In the genomic region with DNA sequence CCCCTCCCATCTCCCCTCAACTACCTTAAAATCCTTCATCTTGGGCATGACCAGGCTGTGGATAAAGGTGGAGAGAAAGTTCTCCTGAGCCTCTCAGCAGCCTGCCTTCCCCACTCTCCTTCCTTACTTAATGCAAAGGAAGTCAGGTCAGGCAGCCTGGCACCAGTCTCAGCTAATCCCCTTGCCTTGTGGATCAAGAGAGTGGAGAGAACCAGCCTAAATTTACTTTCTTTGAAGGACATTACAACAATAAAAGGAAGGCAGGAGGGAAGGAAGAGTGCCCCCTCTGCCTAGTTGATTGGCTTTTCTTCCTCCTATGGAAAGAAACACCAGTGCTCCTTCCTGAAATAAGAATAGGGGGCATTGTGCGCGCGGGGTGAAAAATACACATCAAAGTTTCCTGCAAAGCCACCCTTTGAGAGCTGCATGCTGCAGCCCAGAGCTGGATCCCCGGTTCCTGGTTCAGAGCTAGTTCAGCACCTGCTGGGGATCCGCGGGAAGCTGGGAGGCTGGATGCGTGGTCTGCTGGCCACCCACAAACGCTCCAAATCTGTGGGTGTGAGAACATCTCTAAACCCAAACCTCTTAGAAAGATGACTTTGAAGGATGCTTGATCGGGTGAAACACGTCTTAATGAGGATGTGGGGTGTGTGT, we compare ENCODE assay signal across 8 mouse cellular contexts. TPM values are rescaled to one million over a fixed set of nuclear protein-coding genes. Genes with fewer than 3 reads are reported as not detected.
DNase-seq lines count a peak whose midpoint lies in the region; ATAC-seq and TF ChIP-seq lines count a peak whose summit lies in the region.

No protein-coding gene starts in this region.

- 3% methylated on average over 10 of the region's 10 CpGs for WGBS in heart, embryonic 15.5 days

- no peaks in the 10 kb centered on the region for H3K27me3 ChIP-seq in heart, embryonic 15.5 days
- H3K27me3 ChIP-seq in myocyte (ENCODE audit: control insufficient read depth, insufficient read depth, insufficient read length): no peaks in the 10 kb centered on the region

- H3ac ChIP-seq in myocyte (ENCODE audit: control insufficient read depth, insufficient read length): no peak overlapping the region

- H3K27ac ChIP-seq in heart, embryonic 15.5 days: peak overlapping the region; percentile 55

- 0 out of 2 replicates have a peak overlapping the region, but pooled peaks have one; percentile 6 for H3K9ac ChIP-seq in heart, embryonic 15.5 days

- peak overlapping the region; percentile 85 for H3K4me2 ChIP-seq in heart, embryonic 15.5 days
- H3K4me2 ChIP-seq in myocyte (ENCODE audit: low read depth): peak overlapping the region; percentile 30

- peak; percentile 7 for DNase-seq in adrenal gland, adult 2 months
- no peak for DNase-seq in adrenal gland, postnatal 4 days (ENCODE audit: low spot score in 2 of 2)
- peak; percentile 8 for DNase-seq in right cerebral cortex, adult 18-20 months
- no peak for DNase-seq in right cerebral cortex, postnatal 36 days (ENCODE audit: low spot score in 2 of 2)
- peak; percentile 18 for DNase-seq in liver
- no peak for DNase-seq in spleen, adult 18-20 months

- no peaks in the 10 kb centered on the region for H3K79me2 ChIP-seq in myocyte (ENCODE audit: control insufficient read depth, insufficient read depth)

- no peaks in the 10 kb centered on the region for H3K9me3 ChIP-seq in heart, embryonic 15.5 days (replicated peaks)

- no peaks in the 10 kb centered on the region for H3K36me3 ChIP-seq in heart, embryonic 15.5 days
- H3K36me3 ChIP-seq in myocyte (ENCODE audit: control insufficient read depth, insufficient read depth): no peaks in the 10 kb centered on the region

- peak; percentile 50; the same call in 1 of the 2 replicates for ATAC-seq in heart, embryonic 15.5 days (replicated peaks; ENCODE audit: insufficient number of reproducible peaks, insufficient read depth, low FRiP score, low read depth)

- H3K4me3 ChIP-seq in heart, embryonic 15.5 days: peak overlapping the region; percentile 57
- no peak overlapping the region for H3K4me3 ChIP-seq in myocyte

- H3K4me1 ChIP-seq in heart, embryonic 15.5 days (replicated peaks): peaks cover 15% of the 10 kb centered on the region

- no peak for TF ChIP-seq POLR2A in myocyte (IDR thresholded peaks at IDR 0.05; ENCODE audit: insufficient read length, low read depth)

TF ChIP-seq in myocyte, 11 proteins besides CTCF, POLR2A, EP300 and RAD21:
- TF ChIP-seq MYOD1 (IDR thresholded peaks at IDR 0.05; ENCODE audit: control insufficient read depth in 1 of 3, insufficient read length in 2 of 3, low read depth in 2 of 3) (no peak), CEBPB (IDR thresholded peaks at IDR 0.05; ENCODE audit: insufficient read depth, poor library complexity, severe bottlenecking) (no peak), E2F4 (IDR thresholded peaks at IDR 0.05; ENCODE audit: insufficient read depth) (no peak), USF1 (IDR thresholded peaks at IDR 0.05; ENCODE audit: low read depth) (no peak), REST (IDR thresholded peaks at IDR 0.05; ENCODE audit: insufficient read depth, insufficient read length) (no peak), TCF12 (IDR thresholded peaks at IDR 0.05; ENCODE audit: insufficient read depth, poor library complexity, severe bottlenecking) (no peak), POLR2AphosphoS2 (IDR thresholded peaks at IDR 0.05; ENCODE audit: insufficient read length, low read depth) (no peak), MYOG (IDR thresholded peaks at IDR 0.05; ENCODE audit: control insufficient read depth in 1 of 3, insufficient read depth in 1 of 3, insufficient read length in 2 of 3, low read depth in 2 of 3) (no peak), MAX (IDR thresholded peaks at IDR 0.05; ENCODE audit: low read depth) (no peak), TCF3 (IDR thresholded peaks at IDR 0.05; ENCODE audit: insufficient read length, low read depth) (no peak), SRF (IDR thresholded peaks at IDR 0.05; ENCODE audit: control insufficient read depth, insufficient read length, low read depth) (no peak)

RNA-seq across cellular contexts. Expression of a gene that starts 0.8 kb away (rescaled TPM):
- total RNA-seq in adrenal gland, adult 2 months (2021): 1 to 10 TPM; 1.5 to 1.6 TPM
- polyA plus RNA-seq in adrenal gland, adult 2 months (2012; rRNA removed): 0.17 and 0.19 TPM in 2 replicates
- 1 to 10 TPM; 4.5 to 7.5 TPM for total RNA-seq in adrenal gland, postnatal 4 days (2021)
- 1.7 and 4.1 TPM in 2 replicates for polyA plus RNA-seq in heart, embryonic 15.5 days (2015; fragmentation: Nextera tagmentation; extraction: Ambion mirVana)
- 0.01 TPM for polyA plus RNA-seq in myocyte (2012; fragmentation: generic; extraction: Trizol)

Comparison
In these comparisons a context has a peak if more than half of its experiments do, and no peak if none do; other contexts are left out.
1. DNase-seq: peak in adrenal gland, adult 2 months (single experiment), right cerebral cortex, adult 18-20 months (single experiment) and liver (single experiment); none in adrenal gland, postnatal 4 days (0 of 2), right cerebral cortex, postnatal 36 days (0 of 2) and spleen, adult 18-20 months (0 of 2).